Mouse (Mus musculus): ENCODE measurements around the gene Hsd11b2. TPM values are rescaled to one million over a fixed set of nuclear protein-coding genes. Genes with fewer than 3 reads are reported as not detected.
A peak's percentile ranks its signal among the peaks of the same experiment; 100 is the strongest.

Gene Hsd11b2
- not detected in 2 replicates for total RNA-seq (2014; fragmentation: Nextera tagmentation)
- total RNA-seq (2017) = not detected in 2 replicates
- not detected in 2 replicates for polyA plus RNA-seq (2012)

GRCm38 (mm10) chr8:105518436-105519313 is at the start of gene Hsd11b2:
Gene Hsd11b2 (plus strand): TSS chr8:105518755.
- Histone ChIP-seq H3K27me3 (ENCODE audit: insufficient read depth, low read length) (peaks cover 49% of the 10 kb centered on the region), H3K36me3 (replicated peaks) (peaks cover 30% of the 10 kb centered on the region), H3K4me3 (ENCODE audit: low read depth, low read length) (peak within 1 kb of the TSS; percentile 69), H3K4me1 (ENCODE audit: insufficient read depth, low read depth, low read length) (peaks cover 30% of the 10 kb centered on the region), H3K9me3 (replicated peaks) (no peaks in the 10 kb centered on the region)
- DNase-seq (ENCODE audit: low spot score) = peak; percentile 12
- ATAC-seq (ENCODE audit: extremely low read depth, insufficient number of reproducible peaks, low FRiP score, poor library complexity, severe bottlenecking) = no peak
- TF ChIP-seq GATA2 (IDR thresholded peaks at IDR 0.05; ENCODE audit: borderline replicate concordance, low read depth, low read length) (no peak), TAL1 (conservative IDR thresholded peaks at IDR 0.05; ENCODE audit: low read depth, low read length) (no peak), POLR2AphosphoS5 (IDR thresholded peaks at IDR 0.05; ENCODE audit: insufficient replicate concordance, low read depth, low read length) (no peak), CTCF (IDR thresholded peaks at IDR 0.05; ENCODE audit: low read depth, low read length) (no peak), GATA1 (IDR thresholded peaks at IDR 0.05; ENCODE audit: borderline replicate concordance, low read length) (no peak)

GRCm38 (mm10) chr8:105469041-105469695 is 49.4 kb upstream of the Hsd11b2 start:
- no peaks in the 10 kb centered on the region for H3K9me3 ChIP-seq (replicated peaks)
- H3K36me3 ChIP-seq (replicated peaks) = no peaks in the 10 kb centered on the region
- TF ChIP-seq CTCF (IDR thresholded peaks at IDR 0.05; ENCODE audit: low read depth, low read length) (no peak), TAL1 (conservative IDR thresholded peaks at IDR 0.05; ENCODE audit: low read depth, low read length) (no peak), GATA2 (IDR thresholded peaks at IDR 0.05; ENCODE audit: borderline replicate concordance, low read depth, low read length) (no peak), POLR2AphosphoS5 (IDR thresholded peaks at IDR 0.05; ENCODE audit: insufficient replicate concordance, low read depth, low read length) (no peak), GATA1 (IDR thresholded peaks at IDR 0.05; ENCODE audit: borderline replicate concordance, low read length) (no peak)
- ATAC-seq (ENCODE audit: extremely low read depth, insufficient number of reproducible peaks, low FRiP score, poor library complexity, severe bottlenecking) (no peak), DNase-seq (ENCODE audit: low spot score) (no peak)
- no peaks in the 10 kb centered on the region for H3K4me1 ChIP-seq (ENCODE audit: insufficient read depth, low read depth, low read length)
- H3K4me3 ChIP-seq (ENCODE audit: low read depth, low read length) = no peak overlapping the region
- peaks cover 44% of the 10 kb centered on the region for H3K27me3 ChIP-seq (ENCODE audit: insufficient read depth, low read length)

GRCm38 (mm10) chr8:105469816-105470215 is 48.7 kb upstream of the Hsd11b2 start:
- no peaks in the 10 kb centered on the region for H3K9me3 ChIP-seq (replicated peaks)
- DNase-seq (ENCODE audit: low spot score) (no peak), ATAC-seq (ENCODE audit: extremely low read depth, insufficient number of reproducible peaks, low FRiP score, poor library complexity, severe bottlenecking) (no peak)
- H3K36me3 ChIP-seq (replicated peaks) = no peaks in the 10 kb centered on the region
- TF ChIP-seq CTCF (IDR thresholded peaks at IDR 0.05; ENCODE audit: low read depth, low read length) = no peak
- no peak for TF ChIP-seq POLR2AphosphoS5 (IDR thresholded peaks at IDR 0.05; ENCODE audit: insufficient replicate concordance, low read depth, low read length)
- TF ChIP-seq GATA2 (IDR thresholded peaks at IDR 0.05; ENCODE audit: borderline replicate concordance, low read depth, low read length) = no peak
- no peak for TF ChIP-seq GATA1 (IDR thresholded peaks at IDR 0.05; ENCODE audit: borderline replicate concordance, low read length)
- TF ChIP-seq TAL1 (conservative IDR thresholded peaks at IDR 0.05; ENCODE audit: low read depth, low read length) = no peak
- no peaks in the 10 kb centered on the region for H3K4me1 ChIP-seq (ENCODE audit: insufficient read depth, low read depth, low read length)
- no peak overlapping the region for H3K4me3 ChIP-seq (ENCODE audit: low read depth, low read length)
- peaks cover 45% of the 10 kb centered on the region for H3K27me3 ChIP-seq (ENCODE audit: insufficient read depth, low read length)

GRCm38 (mm10) chr8:105470262-105470661 is 48.3 kb upstream of the Hsd11b2 start:
- DNase-seq (ENCODE audit: low spot score) = no peak
- H3K27me3 ChIP-seq (ENCODE audit: insufficient read depth, low read length) = peaks cover 46% of the 10 kb centered on the region
- no peaks in the 10 kb centered on the region for H3K36me3 ChIP-seq (replicated peaks)

GRCm38 (mm10) chr8:105470681-105471313 is 47.8 kb upstream of the Hsd11b2 start:
- no peak for DNase-seq (ENCODE audit: low spot score)
- peaks cover 48% of the 10 kb centered on the region for H3K27me3 ChIP-seq (ENCODE audit: insufficient read depth, low read length)

More at GRCm38 (mm10) chr8:105470262-105470661, 48.3 kb upstream of the Hsd11b2 start:
- ATAC-seq (ENCODE audit: extremely low read depth, insufficient number of reproducible peaks, low FRiP score, poor library complexity, severe bottlenecking) = no peak
- no peaks in the 10 kb centered on the region for H3K9me3 ChIP-seq (replicated peaks)
- TF ChIP-seq CTCF (IDR thresholded peaks at IDR 0.05; ENCODE audit: low read depth, low read length) (no peak), GATA1 (IDR thresholded peaks at IDR 0.05; ENCODE audit: borderline replicate concordance, low read length) (no peak), GATA2 (IDR thresholded peaks at IDR 0.05; ENCODE audit: borderline replicate concordance, low read depth, low read length) (no peak), TAL1 (conservative IDR thresholded peaks at IDR 0.05; ENCODE audit: low read depth, low read length) (no peak), POLR2AphosphoS5 (IDR thresholded peaks at IDR 0.05; ENCODE audit: insufficient replicate concordance, low read depth, low read length) (no peak)
- no peak overlapping the region for H3K4me3 ChIP-seq (ENCODE audit: low read depth, low read length)
- H3K4me1 ChIP-seq (ENCODE audit: insufficient read depth, low read depth, low read length) = no peaks in the 10 kb centered on the region

More at GRCm38 (mm10) chr8:105470681-105471313, 47.8 kb upstream of the Hsd11b2 start:
- ATAC-seq (ENCODE audit: extremely low read depth, insufficient number of reproducible peaks, low FRiP score, poor library complexity, severe bottlenecking) = no peak
- no peaks in the 10 kb centered on the region for H3K36me3 ChIP-seq (replicated peaks)
- no peak overlapping the region for H3K4me3 ChIP-seq (ENCODE audit: low read depth, low read length)
- H3K9me3 ChIP-seq (replicated peaks) = no peaks in the 10 kb centered on the region
- no peaks in the 10 kb centered on the region for H3K4me1 ChIP-seq (ENCODE audit: insufficient read depth, low read depth, low read length)
- TF ChIP-seq CTCF (IDR thresholded peaks at IDR 0.05; ENCODE audit: low read depth, low read length) = no peak
- no peak for TF ChIP-seq TAL1 (conservative IDR thresholded peaks at IDR 0.05; ENCODE audit: low read depth, low read length)
- TF ChIP-seq GATA1 (IDR thresholded peaks at IDR 0.05; ENCODE audit: borderline replicate concordance, low read length) = no peak
- TF ChIP-seq GATA2 (IDR thresholded peaks at IDR 0.05; ENCODE audit: borderline replicate concordance, low read depth, low read length) = no peak
- no peak for TF ChIP-seq POLR2AphosphoS5 (IDR thresholded peaks at IDR 0.05; ENCODE audit: insufficient replicate concordance, low read depth, low read length)

All from G1E (cell line).